Mouse (Mus musculus) midbrain, embryonic 12.5 days (tissue): Measurements from ENCODE around the gene Ceacam2. TPM values are rescaled to one million over a fixed set of nuclear protein-coding genes. Genes with fewer than 3 reads are reported as not detected.
"Not testable (repeated sequence)": the region's sequence is repeated elsewhere in the genome, so short reads cannot be mapped to it uniquely, and the experiment has no call there.

Experiments used
- ATAC-seq: fragments of 200-750 bp; cut with Nextera tagmentation; 2 replicates; pipeline ENCODE4 v1.8.0; 2017; ENCODE audit warnings: low read depth, moderate TSS enrichment, moderate library complexity; ENCODE audit not compliant: low FRiP score
- H3K27ac ChIP-seq: fragments of 300-500 bp; sonication (generic); replicated peaks from 2 replicates; pipeline ENCODE4 v1.5.1; 2016; ENCODE audit warnings: mild to moderate bottlenecking
- H3K27me3 ChIP-seq: fragments of 300-500 bp; sonication (generic); 2 replicates; pipeline ENCODE4 v1.6.1; 2016; ENCODE audit warnings: mild to moderate bottlenecking
- H3K36me3 ChIP-seq: fragments of 300-500 bp; sonication (generic); 2 replicates; pipeline ENCODE4 v1.6.1; 2016
- H3K4me1 ChIP-seq: fragments of 300-500 bp; sonication (generic); 2 replicates; pipeline ENCODE4 v1.6.1; 2016
- H3K4me2 ChIP-seq: fragments of 300-500 bp; sonication (generic); replicated peaks from 2 replicates; pipeline ENCODE4 v1.6.1; 2016; ENCODE audit warnings: mild to moderate bottlenecking, moderate library complexity
- H3K4me3 ChIP-seq: fragments of 300-500 bp; sonication (generic); 2 replicates; pipeline ENCODE4 v1.5.1; 2016; ENCODE audit warnings: mild to moderate bottlenecking
- H3K9ac ChIP-seq: fragments of 300-500 bp; sonication (generic); replicated peaks from 2 replicates; pipeline ENCODE4 v1.6.1; 2016; ENCODE audit warnings: mild to moderate bottlenecking, moderate library complexity
- H3K9me3 ChIP-seq: fragments of 300-500 bp; sonication (generic); 2 replicates; pipeline ENCODE4 v1.6.1; 2016; ENCODE audit warnings: mild to moderate bottlenecking
- WGBS: fragments of 180-500 bp; shearing (Covaris S2); methylation state at CpG from one replicate; pipeline ENCODE4 v1.1.7; 2016; 5-methylcytosine and 5-hydroxymethylcytosine counted together
- polyA plus RNA-seq: library from polyadenylated mRNA; unstranded; fragments of >200 nt; fragmentation: Nextera tagmentation; extraction: Ambion mirVana; gene quantifications from 2 replicates; pipeline ENCODE4 v1.2.1, GENCODE M21; 2016

Ceacam2 gene
- not detected in 2 replicates for polyA plus RNA-seq

DNA sequence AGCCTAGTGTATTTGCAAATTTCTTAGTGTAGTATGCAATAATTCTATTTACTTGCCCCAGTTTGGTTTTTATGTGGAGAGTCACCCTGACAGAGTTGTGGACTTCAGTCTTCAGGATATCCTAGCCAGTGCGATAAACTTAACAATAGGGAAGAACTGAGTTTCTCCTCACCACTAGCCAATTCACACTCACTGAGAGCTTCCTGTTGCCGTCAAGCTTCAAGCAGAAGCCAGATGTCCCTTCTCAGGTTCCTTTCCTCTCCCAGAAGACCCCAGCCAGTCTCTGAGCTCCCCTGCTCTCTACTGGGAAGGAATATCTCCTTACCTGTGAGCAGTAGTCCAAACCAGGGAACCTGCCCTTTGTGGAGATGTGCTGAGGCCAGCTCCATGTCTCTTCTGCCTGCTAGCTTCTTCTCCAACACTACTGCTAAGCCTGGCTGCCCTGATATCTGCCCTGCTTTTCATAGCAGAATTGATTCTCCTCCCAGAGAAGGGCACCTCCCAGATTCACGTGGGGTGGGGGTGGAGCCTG is at the start of gene Ceacam2:
Gene Ceacam2 (minus strand): TSS at position 482 of the 532 bp plus-strand sequence.
- not testable (repeated sequence) for H3K4me1 ChIP-seq, H3K36me3 ChIP-seq, H3K4me3 ChIP-seq, H3K4me2 ChIP-seq, H3K27me3 ChIP-seq, H3K27ac ChIP-seq, H3K9me3 ChIP-seq, H3K9ac ChIP-seq, ATAC-seq
- WGBS = 71% methylated on average over 3 of the region's 3 CpGs

- no peaks in the 10 kb centered on the region for H3K36me3 ChIP-seq
- H3K4me2 ChIP-seq = no peak overlapping the region
- H3K4me3 ChIP-seq = no peak overlapping the region
- ATAC-seq = no peak
- H3K27ac ChIP-seq = no peak overlapping the region
- no peaks in the 10 kb centered on the region for H3K9me3 ChIP-seq
- H3K9ac ChIP-seq = no peak overlapping the region
- no peaks in the 10 kb centered on the region for H3K4me1 ChIP-seq
- H3K27me3 ChIP-seq = no peaks in the 10 kb centered on the region
- 79% methylated on average over 9 of the region's 9 CpGs for WGBS
Observed at GRCm38 (mm10) chr7:25585351-25586204, 45.9 kb upstream of the Ceacam2 start.

- ATAC-seq = no peak
- H3K27me3 ChIP-seq = no peaks in the 10 kb centered on the region
- no peaks in the 10 kb centered on the region for H3K36me3 ChIP-seq
- H3K9ac ChIP-seq = no peak overlapping the region
- no peak overlapping the region for H3K4me3 ChIP-seq
- no peaks in the 10 kb centered on the region for H3K9me3 ChIP-seq
- WGBS = 87% methylated on average over 5 of the region's 5 CpGs
- H3K27ac ChIP-seq = no peak overlapping the region
- no peak overlapping the region for H3K4me2 ChIP-seq
- no peaks in the 10 kb centered on the region for H3K4me1 ChIP-seq
Observed at GRCm38 (mm10) chr7:25584651-25585050, 45.0 kb upstream of the Ceacam2 start.

DNA sequence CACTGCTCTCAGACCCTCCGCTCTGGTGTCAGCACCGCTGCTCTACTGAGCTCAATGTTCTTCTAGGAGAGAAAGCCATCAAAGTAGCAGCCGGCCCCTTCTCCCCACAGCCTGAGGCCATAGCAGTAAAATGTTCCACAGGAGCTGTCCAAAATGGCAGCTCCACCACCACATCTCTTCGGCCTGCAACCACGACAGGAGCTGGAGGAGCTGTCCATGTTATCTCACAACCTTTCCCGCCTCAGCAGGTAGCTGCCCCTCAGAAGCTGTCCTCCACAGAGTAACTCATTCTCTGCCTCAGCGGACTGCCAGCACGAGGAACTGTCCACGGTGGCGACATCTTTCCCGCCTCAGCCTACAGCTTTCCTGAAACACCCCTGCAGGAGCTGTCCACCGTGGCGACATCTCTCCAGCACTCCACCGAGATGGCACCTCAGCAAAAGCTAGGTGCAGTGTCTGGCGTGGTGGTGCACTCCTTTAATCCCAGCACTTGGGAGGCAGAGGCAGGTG is 42.7 kb upstream of the Ceacam2 start:
- no peaks in the 10 kb centered on the region for H3K36me3 ChIP-seq
- H3K27me3 ChIP-seq = no peaks in the 10 kb centered on the region
- WGBS = 90% methylated on average over 15 of the region's 15 CpGs
- no peak for ATAC-seq
- H3K27ac ChIP-seq = no peak overlapping the region
- no peaks in the 10 kb centered on the region for H3K9me3 ChIP-seq
- H3K4me1 ChIP-seq = no peaks in the 10 kb centered on the region
- no peak overlapping the region for H3K4me3 ChIP-seq
- no peak overlapping the region for H3K4me2 ChIP-seq
- H3K9ac ChIP-seq = no peak overlapping the region

DNA sequence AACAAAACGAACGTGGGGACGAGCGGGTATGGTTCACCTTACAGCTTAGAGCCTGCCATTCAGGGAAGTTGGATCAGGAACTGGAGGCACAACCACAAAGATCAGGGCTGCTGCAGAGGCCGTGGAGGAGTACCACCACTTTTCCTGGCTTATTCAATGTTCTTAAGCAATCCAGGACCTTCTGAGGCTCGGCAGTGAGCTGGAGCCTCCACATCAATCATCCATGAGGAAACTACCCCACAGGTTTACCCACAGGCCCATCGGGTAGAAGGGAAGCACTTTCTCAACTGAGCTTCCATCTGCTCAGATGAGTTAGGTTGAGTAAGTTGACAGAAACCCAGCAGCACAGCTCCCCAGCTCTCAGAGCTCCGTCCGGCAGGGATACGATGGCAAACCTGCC is 39.8 kb upstream of the Ceacam2 start:
- Histone ChIP-seq H3K9me3 (no peaks in the 10 kb centered on the region), H3K9ac (no peak overlapping the region), H3K27ac (no peak overlapping the region), H3K4me3 (no peak overlapping the region), H3K4me1 (0 out of 2 replicates have a peak, but pooled peaks cover 5% of the 10 kb centered on the region), H3K4me2 (no peak overlapping the region), H3K36me3 (no peaks in the 10 kb centered on the region), H3K27me3 (no peaks in the 10 kb centered on the region; the same call in 1 of the 2 replicates)
- 89% methylated on average over 10 of the region's 10 CpGs for WGBS
- ATAC-seq = no peak

- not testable (repeated sequence) for H3K36me3 ChIP-seq, H3K4me3 ChIP-seq, H3K9me3 ChIP-seq, H3K27me3 ChIP-seq, H3K27ac ChIP-seq, ATAC-seq, H3K4me1 ChIP-seq, H3K4me2 ChIP-seq, H3K9ac ChIP-seq
- WGBS = 63% methylated on average over 12 of the region's 14 CpGs
Observed at GRCm38 (mm10) chr7:25576793-25577437, 37.3 kb upstream of the Ceacam2 start.

GRCm38 (mm10) chr7:25576308-25576707 is 36.7 kb upstream of the Ceacam2 start:
- H3K4me3 ChIP-seq, ATAC-seq, H3K27me3 ChIP-seq, H3K4me2 ChIP-seq, H3K9me3 ChIP-seq, H3K4me1 ChIP-seq, H3K27ac ChIP-seq, H3K9ac ChIP-seq, H3K36me3 ChIP-seq: not testable (repeated sequence)
- 36% methylated on average over 6 of the region's 6 CpGs for WGBS

- WGBS = 10% methylated on average over 8 of the region's 8 CpGs
- Histone ChIP-seq H3K9ac (no peak overlapping the region), H3K27ac (no peak overlapping the region), H3K4me2 (no peak overlapping the region), H3K27me3 (no peaks in the 10 kb centered on the region; the same call in 1 of the 2 replicates), H3K4me1 (0 out of 2 replicates have a peak, but pooled peaks cover 5% of the 10 kb centered on the region), H3K9me3 (no peaks in the 10 kb centered on the region), H3K4me3 (no peak overlapping the region), H3K36me3 (no peaks in the 10 kb centered on the region)
- no peak for ATAC-seq
Observed at GRCm38 (mm10) chr7:25575870-25576269, 36.2 kb upstream of the Ceacam2 start.

GRCm38 (mm10) chr7:25575105-25575504 is 35.4 kb upstream of the Ceacam2 start:
- Histone ChIP-seq H3K36me3 (no peaks in the 10 kb centered on the region), H3K4me2 (no peak overlapping the region), H3K9me3 (no peaks in the 10 kb centered on the region), H3K4me1 (0 out of 2 replicates have a peak, but pooled peaks cover 5% of the 10 kb centered on the region), H3K27ac (no peak overlapping the region), H3K4me3 (no peak overlapping the region), H3K27me3 (no peaks in the 10 kb centered on the region; the same call in 1 of the 2 replicates), H3K9ac (no peak overlapping the region)
- ATAC-seq = no peak
- 81% methylated on average over 5 of the region's 5 CpGs for WGBS

DNA sequence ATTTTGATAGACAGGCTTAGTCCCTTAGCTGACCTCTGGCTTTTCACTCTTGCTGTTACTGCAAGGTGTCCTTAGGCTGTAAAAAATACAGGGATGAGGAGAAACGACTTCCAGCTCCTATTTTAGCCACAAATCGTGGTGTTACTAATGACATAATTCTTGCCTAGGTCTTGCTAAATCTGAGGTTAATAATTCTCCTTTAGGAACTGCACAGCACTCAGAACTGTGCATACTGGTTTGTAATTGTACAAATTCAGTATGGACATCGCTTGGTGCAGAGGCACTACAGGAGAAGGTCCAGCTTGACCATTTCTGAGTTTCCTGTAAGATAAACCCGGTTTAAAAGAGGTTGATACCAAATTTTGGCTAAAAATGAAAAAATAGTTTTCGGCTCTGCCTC is 34.1 kb upstream of the Ceacam2 start:
- not testable (repeated sequence) for H3K4me1 ChIP-seq, H3K9me3 ChIP-seq, H3K27ac ChIP-seq, H3K4me2 ChIP-seq, H3K9ac ChIP-seq, H3K4me3 ChIP-seq, H3K36me3 ChIP-seq, ATAC-seq, H3K27me3 ChIP-seq
- 77% methylated on average over 5 of the region's 5 CpGs for WGBS

- peaks cover 3% of the 10 kb centered on the region; the same call in 1 of the 2 replicates for H3K9me3 ChIP-seq
- 96% methylated on average over 7 of the region's 7 CpGs for WGBS
- ATAC-seq = no peak
- no peak overlapping the region for H3K4me2 ChIP-seq
- no peaks in the 10 kb centered on the region for H3K4me1 ChIP-seq
- H3K4me3 ChIP-seq = no peak overlapping the region
- H3K36me3 ChIP-seq = no peaks in the 10 kb centered on the region
- H3K27me3 ChIP-seq = no peaks in the 10 kb centered on the region
- no peak overlapping the region for H3K27ac ChIP-seq
- no peak overlapping the region for H3K9ac ChIP-seq
Observed at GRCm38 (mm10) chr7:25568721-25569120, 29.1 kb upstream of the Ceacam2 start.

DNA sequence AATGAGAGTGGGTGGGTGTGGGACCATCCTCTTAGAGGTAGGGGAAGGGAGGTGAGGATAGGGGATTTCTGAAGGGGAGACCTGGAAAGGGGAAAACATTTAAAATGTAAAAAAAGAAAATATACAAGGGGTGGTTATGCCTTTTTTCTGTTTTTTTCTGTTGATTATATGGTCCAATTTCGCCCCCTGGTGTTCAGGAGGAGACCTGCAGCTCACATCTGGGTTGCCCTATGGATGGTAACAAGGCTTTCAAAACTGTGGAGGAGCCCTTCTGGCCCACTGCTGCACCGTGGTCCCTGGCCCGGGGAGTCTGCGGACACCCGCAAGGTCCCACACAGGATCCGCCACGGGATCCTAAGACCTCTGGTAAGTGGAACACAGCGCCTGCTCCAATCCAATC is 1.8 kb upstream of the Ceacam2 start:
- not testable (repeated sequence) for H3K4me1 ChIP-seq, H3K4me3 ChIP-seq, H3K27me3 ChIP-seq, H3K27ac ChIP-seq, H3K36me3 ChIP-seq, ATAC-seq, H3K4me2 ChIP-seq, H3K9me3 ChIP-seq, H3K9ac ChIP-seq
- WGBS = 64% methylated on average over 8 of the region's 8 CpGs
